Mouse (Mus musculus): ENCODE results near the gene Eme2. TPM values are rescaled to one million over a fixed set of nuclear protein-coding genes. Genes with fewer than 3 reads are reported as not detected.
"Not testable (repeated sequence)": the region's sequence is repeated elsewhere in the genome, so short reads cannot be mapped to it uniquely, and the experiment has no call there.

The Eme2 gene
- polyA plus RNA-seq (2016; fragmentation: Nextera tagmentation; extraction: Ambion mirVana) = 30.6 and 33.6 TPM in 2 replicates

- Histone ChIP-seq H3K36me3 (replicated peaks) (peaks cover 74% of the 10 kb centered on the region), H3K4me1 (peaks cover 46% of the 10 kb centered on the region), H3K4me3 (peak within 1 kb of the TSS; percentile 83), H3K27me3 (replicated peaks; ENCODE audit: low read depth, poor library complexity, severe bottlenecking) (no peaks in the 10 kb centered on the region), H3K9me3 (no peaks in the 10 kb centered on the region), H3K27ac (replicated peaks) (peak within 1 kb of the TSS; percentile 90)
- under 1% methylated on average over 62 of the region's 62 CpGs for WGBS
- peak; percentile 91 for DNase-seq (ENCODE audit: low spot score)
These were observed at the start of gene Eme2, which contains the start of gene Mrps34 for GRCm38 (mm10) chr17:24894995-24895547. Gene Eme2 (minus strand): TSS chr17:24895087. Gene Mrps34 (plus strand): TSS chr17:24895116.

DNA sequence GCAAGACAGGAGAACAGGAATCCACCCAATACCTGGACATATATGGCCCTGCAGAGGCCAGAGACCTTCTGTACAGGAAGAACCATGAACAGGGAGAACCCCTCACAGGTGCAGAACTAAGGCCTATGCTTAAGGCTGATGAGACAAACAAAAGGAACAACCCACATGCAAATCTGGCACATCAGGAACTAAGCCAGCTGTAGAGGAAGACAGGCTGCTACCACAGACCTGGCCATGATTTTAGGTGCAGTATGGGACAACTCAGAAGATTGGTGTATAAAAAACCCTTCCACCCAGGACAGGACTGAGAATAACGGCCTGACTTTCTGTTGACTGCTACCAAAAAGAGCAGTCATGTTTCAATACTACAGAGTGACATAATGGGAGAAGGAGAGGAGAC lies 48.7 kb upstream of the Eme2 start:
- H3K27ac ChIP-seq (replicated peaks); H3K9me3 ChIP-seq; H3K27me3 ChIP-seq (replicated peaks; ENCODE audit: low read depth, poor library complexity, severe bottlenecking); H3K4me3 ChIP-seq; H3K4me1 ChIP-seq; DNase-seq (ENCODE audit: low spot score): not testable (repeated sequence)
- peaks cover 76% of the 10 kb centered on the region for H3K36me3 ChIP-seq (replicated peaks)
- 96% methylated on average over 1 of the region's 1 CpGs for WGBS

- DNase-seq (ENCODE audit: low spot score) = no peak
- Histone ChIP-seq H3K4me3 (no peak overlapping the region), H3K36me3 (replicated peaks) (peaks cover 70% of the 10 kb centered on the region), H3K27me3 (replicated peaks; ENCODE audit: low read depth, poor library complexity, severe bottlenecking) (no peaks in the 10 kb centered on the region), H3K9me3 (no peaks in the 10 kb centered on the region), H3K4me1 (no peaks in the 10 kb centered on the region), H3K27ac (replicated peaks) (no peak overlapping the region)
- 91% methylated on average over 7 of the region's 7 CpGs for WGBS
These were observed 48.1 kb upstream of the Eme2 start for GRCm38 (mm10) chr17:24943036-24943435.

DNA sequence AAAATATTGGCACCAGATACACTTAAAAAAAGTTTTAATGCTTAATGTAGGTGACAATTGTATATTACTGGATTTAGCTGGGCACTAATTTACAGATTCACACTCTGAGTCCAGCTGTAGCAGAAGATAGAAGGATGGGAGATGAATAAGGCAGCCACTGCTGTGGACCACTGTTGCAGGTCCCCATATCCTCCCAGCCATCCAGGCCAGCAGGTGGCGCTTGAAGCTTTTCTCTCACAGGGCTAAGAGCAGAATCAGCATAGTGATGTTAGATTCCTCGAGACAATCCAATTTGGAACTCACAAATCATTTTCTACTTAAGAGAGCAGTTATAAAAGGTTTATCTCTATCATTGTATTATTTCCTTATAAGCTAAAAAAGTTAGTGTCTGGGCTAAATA lies 47.6 kb upstream of the Eme2 start:
- peaks cover 64% of the 10 kb centered on the region for H3K36me3 ChIP-seq (replicated peaks)
- not testable (repeated sequence) for H3K27ac ChIP-seq (replicated peaks); H3K27me3 ChIP-seq (replicated peaks; ENCODE audit: low read depth, poor library complexity, severe bottlenecking); H3K4me3 ChIP-seq; H3K4me1 ChIP-seq; DNase-seq (ENCODE audit: low spot score); H3K9me3 ChIP-seq
- WGBS = 34% methylated on average over 2 of the region's 2 CpGs

DNA sequence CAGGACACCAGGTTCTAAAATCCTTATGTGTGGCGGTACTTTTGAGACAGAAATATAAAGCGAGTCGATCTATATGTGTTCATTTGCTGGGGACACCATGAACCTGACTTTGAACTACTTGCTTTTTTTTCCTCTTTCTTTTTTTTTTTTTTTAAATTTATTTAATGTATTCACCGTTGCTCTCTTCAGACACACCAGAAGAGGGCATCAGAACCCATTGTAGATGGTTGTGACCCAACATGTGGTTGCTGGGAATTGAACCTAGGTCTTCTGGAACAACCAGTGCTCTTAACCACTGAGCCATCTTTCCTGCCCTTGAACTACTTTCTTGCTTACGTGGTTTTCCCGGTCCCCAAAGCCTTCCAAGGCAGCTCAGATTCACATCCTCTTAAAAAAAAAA lies 42.4 kb upstream of the Eme2 start:
- Histone ChIP-seq H3K27ac (replicated peaks) (peak overlapping the region; percentile 90), H3K36me3 (replicated peaks) (peaks cover 33% of the 10 kb centered on the region), H3K9me3 (no peaks in the 10 kb centered on the region), H3K4me1 (peaks cover 16% of the 10 kb centered on the region), H3K27me3 (replicated peaks; ENCODE audit: low read depth, poor library complexity, severe bottlenecking) (no peaks in the 10 kb centered on the region), H3K4me3 (peak overlapping the region; percentile 94)
- 46% methylated on average over 6 of the region's 6 CpGs for WGBS
- no peak for DNase-seq (ENCODE audit: low spot score)

DNA sequence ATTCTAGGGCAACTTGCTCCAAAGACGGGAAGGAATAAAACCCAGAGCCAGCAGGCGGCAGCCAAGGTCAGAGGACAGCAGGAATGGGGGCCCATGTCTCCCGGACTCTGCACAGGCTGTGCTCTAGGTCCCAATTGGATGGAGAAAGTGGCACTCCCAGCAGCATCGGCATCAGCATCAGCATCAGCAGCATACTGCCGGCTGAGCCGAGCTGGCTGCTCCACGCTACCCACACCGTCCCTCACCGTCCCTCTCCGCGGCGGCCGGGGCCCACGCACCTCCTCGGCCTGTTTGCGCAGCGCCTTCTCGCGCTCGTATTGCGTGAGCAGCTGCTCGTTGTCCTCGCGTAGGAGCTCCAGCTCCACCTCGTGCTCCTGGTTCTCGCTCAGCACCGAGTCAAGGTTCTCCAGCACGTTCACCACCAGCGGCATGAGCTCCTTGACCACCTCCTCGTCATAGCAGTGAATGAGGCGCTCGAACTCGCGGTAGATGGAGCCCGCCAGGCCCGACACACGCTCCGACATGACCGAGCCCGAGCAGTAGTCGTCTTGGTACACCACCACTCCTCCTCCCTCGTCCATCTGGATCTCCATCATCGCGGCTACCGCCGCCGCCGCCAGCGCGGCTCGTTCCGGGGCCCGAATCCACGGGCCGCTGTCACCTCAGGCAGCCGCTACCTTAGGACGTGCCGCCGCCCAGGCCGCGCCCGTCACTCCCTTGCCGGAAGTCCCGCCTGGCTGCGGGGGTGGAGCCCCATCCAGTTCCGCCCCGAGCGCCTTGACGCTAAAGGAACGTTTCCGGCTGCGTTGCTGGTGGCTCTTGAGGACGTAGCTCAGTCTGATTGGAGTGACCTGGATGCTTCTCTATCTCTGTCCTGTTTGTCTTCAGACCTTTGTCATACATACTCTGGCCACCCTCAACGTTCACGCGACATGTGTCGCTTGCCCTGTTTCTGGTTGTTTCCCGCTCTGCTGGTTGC lies 41.7 kb upstream of the Eme2 start, which contains the start of gene Mapk8ip3:
Mapk8ip3 (minus strand) TSS at position 719 of the 979 bp plus-strand sequence.
- Histone ChIP-seq H3K27ac (replicated peaks) (peak within 1 kb of the TSS; percentile 90), H3K9me3 (no peaks in the 10 kb centered on the region), H3K36me3 (replicated peaks) (peaks cover 33% of the 10 kb centered on the region), H3K27me3 (replicated peaks; ENCODE audit: low read depth, poor library complexity, severe bottlenecking) (no peaks in the 10 kb centered on the region), H3K4me3 (peak within 1 kb of the TSS; percentile 94), H3K4me1 (peaks cover 16% of the 10 kb centered on the region)
- under 1% methylated on average over 78 of the region's 78 CpGs for WGBS
- peak; percentile 95 for DNase-seq (ENCODE audit: low spot score)

- H3K27me3 ChIP-seq (replicated peaks; ENCODE audit: low read depth, poor library complexity, severe bottlenecking) = no peaks in the 10 kb centered on the region
- H3K4me3 ChIP-seq = peak overlapping the region; percentile 94
- no peaks in the 10 kb centered on the region for H3K9me3 ChIP-seq
- H3K36me3 ChIP-seq (replicated peaks) = peaks cover 32% of the 10 kb centered on the region
- no peak for DNase-seq (ENCODE audit: low spot score)
- H3K4me1 ChIP-seq = peaks cover 16% of the 10 kb centered on the region
- peak overlapping the region; percentile 90 for H3K27ac ChIP-seq (replicated peaks)
These were observed 40.8 kb upstream of the Eme2 start for GRCm38 (mm10) chr17:24935666-24936065.

DNA sequence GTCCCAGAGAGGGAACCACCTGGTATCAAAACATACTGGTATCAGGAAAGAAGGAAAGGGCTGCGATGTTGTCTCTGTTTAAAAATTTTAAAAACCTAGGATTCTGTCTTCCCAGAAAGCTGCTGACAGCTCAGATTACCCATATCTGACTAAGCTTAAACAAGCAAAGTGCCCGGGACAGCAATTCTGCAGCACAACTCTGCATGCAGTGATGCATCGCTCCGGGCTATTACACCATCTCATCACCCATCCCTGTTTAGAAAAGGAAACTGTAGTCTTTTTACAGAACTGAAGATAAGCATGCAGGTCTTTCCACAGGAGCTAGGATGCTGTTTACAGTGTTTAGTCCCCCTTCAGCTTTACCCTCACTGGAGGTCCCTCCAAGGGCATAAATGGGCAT lies 40.0 kb upstream of the Eme2 start:
- no peak overlapping the region for H3K27ac ChIP-seq (replicated peaks)
- peaks cover 32% of the 10 kb centered on the region for H3K36me3 ChIP-seq (replicated peaks)
- peaks cover 16% of the 10 kb centered on the region for H3K4me1 ChIP-seq

GRCm38 (mm10) chr17:24933163-24933562 lies 38.3 kb upstream of the Eme2 start:
- Histone ChIP-seq H3K27me3 (replicated peaks; ENCODE audit: low read depth, poor library complexity, severe bottlenecking) (no peaks in the 10 kb centered on the region), H3K4me3 (no peak overlapping the region), H3K36me3 (replicated peaks) (peaks cover 44% of the 10 kb centered on the region), H3K4me1 (peaks cover 16% of the 10 kb centered on the region), H3K9me3 (no peaks in the 10 kb centered on the region), H3K27ac (replicated peaks) (no peak overlapping the region)
- no peak for DNase-seq (ENCODE audit: low spot score)
- 88% methylated on average over 4 of the region's 4 CpGs for WGBS

More for the DNA sequence above, 40.0 kb upstream of the Eme2 start:
- 86% methylated on average over 4 of the region's 4 CpGs for WGBS
- DNase-seq (ENCODE audit: low spot score) = no peak
- Histone ChIP-seq H3K27me3 (replicated peaks; ENCODE audit: low read depth, poor library complexity, severe bottlenecking) (no peaks in the 10 kb centered on the region), H3K9me3 (no peaks in the 10 kb centered on the region), H3K4me3 (peak overlapping the region; percentile 94)

- Histone ChIP-seq H3K36me3 (replicated peaks) (peaks cover 51% of the 10 kb centered on the region), H3K4me1 (peaks cover 16% of the 10 kb centered on the region), H3K9me3 (no peaks in the 10 kb centered on the region), H3K27me3 (replicated peaks; ENCODE audit: low read depth, poor library complexity, severe bottlenecking) (no peaks in the 10 kb centered on the region), H3K4me3 (no peak overlapping the region), H3K27ac (replicated peaks) (no peak overlapping the region)
- DNase-seq (ENCODE audit: low spot score) = no peak
- WGBS = 91% methylated on average over 4 of the region's 4 CpGs
These were observed 37.5 kb upstream of the Eme2 start for GRCm38 (mm10) chr17:24932431-24932830.

- WGBS = 93% methylated on average over 1 of the region's 1 CpGs
- H3K4me3 ChIP-seq = no peak overlapping the region
- H3K4me1 ChIP-seq = peaks cover under 1% of the 10 kb centered on the region; the same call in 1 of the 2 replicates
- no peaks in the 10 kb centered on the region for H3K9me3 ChIP-seq
- H3K27ac ChIP-seq (replicated peaks) = no peak overlapping the region
- H3K36me3 ChIP-seq (replicated peaks) = peaks cover 78% of the 10 kb centered on the region
- H3K27me3 ChIP-seq (replicated peaks; ENCODE audit: low read depth, poor library complexity, severe bottlenecking) = no peaks in the 10 kb centered on the region
- no peak for DNase-seq (ENCODE audit: low spot score)
These were observed 34.6 kb upstream of the Eme2 start for GRCm38 (mm10) chr17:24929506-24929905.

- 90% methylated on average over 1 of the region's 1 CpGs for WGBS
- no peak for DNase-seq (ENCODE audit: low spot score)
- Histone ChIP-seq H3K27ac (replicated peaks) (no peak overlapping the region), H3K27me3 (replicated peaks; ENCODE audit: low read depth, poor library complexity, severe bottlenecking) (no peaks in the 10 kb centered on the region), H3K36me3 (replicated peaks) (peaks cover 99% of the 10 kb centered on the region), H3K9me3 (no peaks in the 10 kb centered on the region), H3K4me3 (no peak overlapping the region), H3K4me1 (no peaks in the 10 kb centered on the region)
These were observed 28.4 kb upstream of the Eme2 start for GRCm38 (mm10) chr17:24923246-24923645.

DNA sequence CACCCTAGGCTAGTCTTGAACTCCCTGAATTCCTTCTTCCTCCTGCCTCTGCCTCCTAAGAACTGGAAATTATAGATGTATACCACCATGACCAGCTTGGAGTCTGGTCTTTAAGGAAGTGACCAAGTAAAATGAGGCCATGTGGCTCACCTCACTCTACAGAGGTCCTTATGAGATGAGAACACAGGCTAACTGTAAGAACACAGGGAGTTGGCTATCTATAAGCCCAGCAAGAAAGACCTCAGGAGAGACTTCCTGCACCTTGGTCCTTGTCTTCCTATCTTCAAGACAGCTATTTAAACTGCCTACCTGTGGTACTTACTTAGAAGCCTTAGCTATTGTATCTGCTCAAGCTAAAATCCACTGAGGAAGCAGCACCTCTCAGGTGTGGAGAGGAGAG lies 19.1 kb upstream of the Eme2 start:
- no peak overlapping the region for H3K4me3 ChIP-seq
- no peaks in the 10 kb centered on the region for H3K9me3 ChIP-seq
- DNase-seq (ENCODE audit: low spot score) = no peak
- no peaks in the 10 kb centered on the region for H3K27me3 ChIP-seq (replicated peaks; ENCODE audit: low read depth, poor library complexity, severe bottlenecking)
- H3K36me3 ChIP-seq (replicated peaks) = peaks cover 100% of the 10 kb centered on the region
- no peak overlapping the region for H3K27ac ChIP-seq (replicated peaks)
- no peaks in the 10 kb centered on the region for H3K4me1 ChIP-seq
